Mouse (Mus musculus) heart, postnatal 10 days (tissue): ENCODE measurements around the gene Mettl21a. TPM values are rescaled to one million over a fixed set of nuclear protein-coding genes. Genes with fewer than 3 reads are reported as not detected.
"Not testable (repeated sequence)": the region's sequence is repeated elsewhere in the genome, so short reads cannot be mapped to it uniquely, and the experiment has no call there.

Experiments
- DNase-seq, 2 experiments: peaks; one replicate each; pipeline ENCODE4 v3.0.0; 2021
- intact Hi-C: fragments of 180-260 bp; cut with DNase I; formaldehyde crosslinking; loops from one replicate; pipeline ENCODE4 v1.15.1; 2025
- total RNA-seq, 2 experiments: library from RNA; stranded (reverse); gene quantifications; 2 replicates each; pipeline ENCODE4 v1.2.3; 2021

Mettl21a gene
- total RNA-seq, 2 experiments from 2014 or later, result 6.7 to 10.6 TPM

- DNase-seq, result peak in 1 of 2 experiments; percentile 36
- intact Hi-C loops, result loop anchor here (5.0 kb wide), 3 partner anchors 302 to 958 kb away; no protein-coding TSS in a partner anchor
Measured at GRCm38 (mm10) chr1:64615531-64615991, 1.5 kb downstream of the Mettl21a start.

GRCm38 (mm10) chr1:64614801-64615345 lies 2.2 kb downstream of the Mettl21a start:
- intact Hi-C loops, result loop anchor here (5.0 kb wide), 3 partner anchors 302 to 958 kb away; no protein-coding TSS in a partner anchor
- DNase-seq, result no peak

GRCm38 (mm10) chr1:64614311-64614710 lies 2.7 kb downstream of the Mettl21a start:
- intact Hi-C loops, result no loop called here
- DNase-seq, result no peak

GRCm38 (mm10) chr1:64609976-64610375 lies 7.1 kb downstream of the Mettl21a start:
- DNase-seq, result no peak
- intact Hi-C loops, result no loop called here

DNA sequence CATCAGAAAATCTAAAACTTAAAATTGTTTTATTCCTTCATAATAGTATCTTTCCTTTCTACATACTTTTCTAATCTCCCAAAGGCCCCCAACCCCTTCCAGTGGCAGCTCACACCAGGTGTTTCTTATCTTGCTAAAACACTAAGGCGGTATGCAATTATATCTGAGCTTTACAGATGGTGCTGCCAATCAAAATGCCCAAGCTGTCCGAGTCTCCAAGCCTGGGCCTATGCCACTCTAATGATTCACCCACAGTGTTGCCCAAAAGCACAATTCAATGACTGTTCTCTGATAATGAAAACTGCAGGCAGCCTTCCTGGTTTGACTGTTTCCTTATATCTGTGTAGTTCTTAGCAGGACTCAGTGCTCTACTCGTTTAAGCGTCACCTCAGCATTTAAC lies 7.9 kb downstream of the Mettl21a start:
- DNase-seq, result no peak
- intact Hi-C loops, result no loop called here

- no peak for DNase-seq
- intact Hi-C loops, result no loop called here
Measured at GRCm38 (mm10) chr1:64603381-64603780, 13.7 kb downstream of the Mettl21a start.

- intact Hi-C loops, result no loop called here
- DNase-seq, result no peak
Measured at GRCm38 (mm10) chr1:64601242-64601842, 15.7 kb downstream of the Mettl21a start.

DNA sequence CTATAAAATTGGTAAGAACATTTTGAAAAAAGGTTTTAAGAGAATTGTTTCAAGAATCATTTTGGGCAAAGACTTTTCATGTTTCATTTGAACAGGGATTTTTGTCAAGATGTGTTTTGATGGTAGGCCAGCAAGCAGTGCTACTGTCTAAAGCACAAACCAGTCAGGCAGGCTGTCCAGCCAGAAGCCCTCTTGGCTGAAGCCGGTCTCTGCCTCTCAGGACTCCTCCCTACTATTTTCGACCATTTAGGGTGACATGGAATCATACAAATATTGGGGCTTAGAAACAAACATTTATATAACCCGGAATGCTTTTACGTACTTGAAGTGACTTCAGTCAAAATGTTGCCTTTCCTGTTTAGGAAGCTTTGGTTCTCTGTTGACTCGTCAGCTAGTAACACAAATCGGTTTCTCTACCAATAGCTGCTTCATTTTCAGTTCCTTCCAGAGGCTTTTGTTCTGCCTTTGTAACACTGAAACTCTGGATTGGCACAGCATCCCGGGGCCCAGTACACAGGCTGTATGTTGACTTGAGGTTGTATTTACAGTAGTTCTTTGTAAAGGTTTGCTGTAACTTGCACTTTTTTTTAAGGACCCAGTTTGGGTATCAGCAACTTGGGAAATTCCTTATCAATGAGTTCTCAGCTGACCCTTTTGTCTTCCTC lies 16.5 kb downstream of the Mettl21a start:
- intact Hi-C loops, result no loop called here
- DNase-seq, result no peak

GRCm38 (mm10) chr1:64598926-64599325 lies 18.1 kb downstream of the Mettl21a start:
- DNase-seq, result no peak
- intact Hi-C loops, result no loop called here

GRCm38 (mm10) chr1:64578801-64579200 lies 38.2 kb downstream of the Mettl21a start:
- intact Hi-C loops, result no loop called here
- DNase-seq, result no peak

GRCm38 (mm10) chr1:64577911-64578310 lies 39.1 kb downstream of the Mettl21a start:
- intact Hi-C loops, DNase-seq: not testable (repeated sequence)

- intact Hi-C loops, result no loop called here
- DNase-seq, result no peak
Measured at GRCm38 (mm10) chr1:64576732-64577131, 40.3 kb downstream of the Mettl21a start.

- DNase-seq, result no peak
- intact Hi-C loops, result no loop called here
Measured at GRCm38 (mm10) chr1:64576022-64576421, 41.0 kb downstream of the Mettl21a start.

- no peak for DNase-seq
- intact Hi-C loops, result no loop called here
Measured at GRCm38 (mm10) chr1:64568206-64568605, 48.8 kb downstream of the Mettl21a start.

- DNase-seq, result no peak
- intact Hi-C loops, result no loop called here
Measured at GRCm38 (mm10) chr1:64560105-64560504, 56.9 kb downstream of the Mettl21a start.

Other genes starting within 250 kb of the Mettl21a start
- gene Creb1, start 84.6 kb downstream of the Mettl21a start, total RNA-seq, result 10 to 100 TPM; 31.2 to 36.9 TPM
- gene Ccnyl1, start 73.2 kb upstream of the Mettl21a start, total RNA-seq, result 10 to 100 TPM; 24.0 to 27.6 TPM
- gene Fzd5, start 120.5 kb upstream of the Mettl21a start, total RNA-seq, result 1 to 10 TPM; 6.4 to 7.9 TPM